Mouse (Mus musculus) forebrain, postnatal 0 days (tissue): Measurements from ENCODE around the gene Nr2c1. TPM values are rescaled to one million over a fixed set of nuclear protein-coding genes. Genes with fewer than 3 reads are reported as not detected.

Experiments used
- ATAC-seq: fragments of 200-750 bp; cut with Nextera tagmentation; 2 replicates; pipeline ENCODE4 v1.8.0; 2017; ENCODE audit warnings: mild to moderate bottlenecking, moderate library complexity
- DNase-seq: peaks from one replicate; pipeline ENCODE4 v3.0.0-alpha.2; 2015
- H3K27ac ChIP-seq: fragments of 300-500 bp; sonication (generic); 2 replicates; pipeline ENCODE4 v1.5.1; 2014; ENCODE audit warnings: low read depth, mild to moderate bottlenecking, antibody characterized with exemption, low read length, moderate library complexity, mixed read lengths
- H3K27me3 ChIP-seq: fragments of 300-500 bp; sonication (generic); 2 replicates; pipeline ENCODE4 v1.6.1; 2014; ENCODE audit warnings: mild to moderate bottlenecking, low read length, mixed read lengths; ENCODE audit not compliant: insufficient read depth
- H3K36me3 ChIP-seq: fragments of 300-500 bp; sonication (generic); 2 replicates; pipeline ENCODE4 v1.6.1; 2014; ENCODE audit warnings: mild to moderate bottlenecking, moderate library complexity; ENCODE audit not compliant: insufficient read depth
- H3K4me1 ChIP-seq: fragments of 300-500 bp; sonication (generic); 2 replicates; pipeline ENCODE4 v1.6.1; 2014; ENCODE audit warnings: antibody characterized with exemption; ENCODE audit not compliant: insufficient read depth
- H3K4me2 ChIP-seq: fragments of 300-500 bp; sonication (generic); 2 replicates; pipeline ENCODE4 v1.6.1; 2014; ENCODE audit warnings: low read depth, mild to moderate bottlenecking, moderate library complexity
- H3K4me3 ChIP-seq: fragments of 300-500 bp; sonication (generic); 2 replicates; pipeline ENCODE4 v1.5.1; 2014; ENCODE audit warnings: low read depth, low read length, mixed read lengths
- H3K9ac ChIP-seq: fragments of 300-500 bp; sonication (generic); 2 replicates; pipeline ENCODE4 v1.6.1; 2014; ENCODE audit warnings: mild to moderate bottlenecking
- H3K9me3 ChIP-seq: fragments of 300-500 bp; sonication (generic); 2 replicates; pipeline ENCODE4 v1.6.1; 2016; ENCODE audit warnings: low read length
- CTCF ChIP-seq: sonication (generic); IDR thresholded peaks from 2 replicates; pipeline ENCODE4 v1.5.1; 2016; ENCODE audit warnings: antibody characterized with exemption, control low read depth, low read depth
- WGBS: fragments of 180-500 bp; shearing (Covaris S2); extraction: QIAGEN DNeasy Blood & Tissue Kit; methylation state at CpG from one replicate; pipeline ENCODE4 v1.1.7; 2014; 5-methylcytosine and 5-hydroxymethylcytosine counted together
- polyA plus RNA-seq: library from polyadenylated mRNA; unstranded; fragments of >200 nt; fragmentation: Nextera tagmentation; extraction: Ambion mirVana; gene quantifications from 2 replicates; pipeline ENCODE4 v1.2.1, GENCODE M21; 2015
- total RNA-seq: library from RNA; depleted of rRNA; stranded (reverse); fragments of >200 nt; gene quantifications from 2 replicates; pipeline ENCODE4 v1.2.3, GENCODE M21; 2014

Gene Nr2c1
- total and polyA plus RNA-seq, 2 experiments from 2014 or later, result 3.2 to 8.4 TPM

GRCm38 (mm10) chr10:94198482-94199405 is 50.9 kb downstream of the Nr2c1 start, which contains the start of gene Ndufa12:
TSS of gene Ndufa12 (plus strand) at chr10:94198720.
- DNase-seq (peak; percentile 96), ATAC-seq (peak; percentile 99)
- H3K27me3 ChIP-seq, result no peaks in the 10 kb centered on the region
- peak within 1 kb of the TSS; percentile 63 for H3K4me3 ChIP-seq
- peaks cover 17% of the 10 kb centered on the region for H3K36me3 ChIP-seq
- TF ChIP-seq CTCF, result peak; percentile 50
- no peaks in the 10 kb centered on the region for H3K9me3 ChIP-seq
- H3K27ac ChIP-seq, result peak within 1 kb of the TSS; percentile 57; the same call in 1 of the 2 replicates
- H3K4me1 ChIP-seq, result no peaks in the 10 kb centered on the region; the same call in 1 of the 2 replicates
- H3K9ac ChIP-seq, result peak within 1 kb of the TSS; percentile 70
- WGBS, result 1% methylated on average over 46 of the region's 46 CpGs
- peak within 1 kb of the TSS; percentile 86 for H3K4me2 ChIP-seq

GRCm38 (mm10) chr10:94204973-94205372 is 57.1 kb downstream of the Nr2c1 start:
- Histone ChIP-seq H3K9me3 (no peaks in the 10 kb centered on the region), H3K4me3 (no peak overlapping the region), H3K9ac (no peak overlapping the region), H3K4me1 (no peaks in the 10 kb centered on the region), H3K27me3 (no peaks in the 10 kb centered on the region), H3K36me3 (peaks cover 48% of the 10 kb centered on the region), H3K27ac (no peak overlapping the region), H3K4me2 (no peak overlapping the region)
- TF ChIP-seq CTCF, result no peak
- 88% methylated on average over 4 of the region's 4 CpGs for WGBS
- ATAC-seq (no peak), DNase-seq (no peak)

DNA sequence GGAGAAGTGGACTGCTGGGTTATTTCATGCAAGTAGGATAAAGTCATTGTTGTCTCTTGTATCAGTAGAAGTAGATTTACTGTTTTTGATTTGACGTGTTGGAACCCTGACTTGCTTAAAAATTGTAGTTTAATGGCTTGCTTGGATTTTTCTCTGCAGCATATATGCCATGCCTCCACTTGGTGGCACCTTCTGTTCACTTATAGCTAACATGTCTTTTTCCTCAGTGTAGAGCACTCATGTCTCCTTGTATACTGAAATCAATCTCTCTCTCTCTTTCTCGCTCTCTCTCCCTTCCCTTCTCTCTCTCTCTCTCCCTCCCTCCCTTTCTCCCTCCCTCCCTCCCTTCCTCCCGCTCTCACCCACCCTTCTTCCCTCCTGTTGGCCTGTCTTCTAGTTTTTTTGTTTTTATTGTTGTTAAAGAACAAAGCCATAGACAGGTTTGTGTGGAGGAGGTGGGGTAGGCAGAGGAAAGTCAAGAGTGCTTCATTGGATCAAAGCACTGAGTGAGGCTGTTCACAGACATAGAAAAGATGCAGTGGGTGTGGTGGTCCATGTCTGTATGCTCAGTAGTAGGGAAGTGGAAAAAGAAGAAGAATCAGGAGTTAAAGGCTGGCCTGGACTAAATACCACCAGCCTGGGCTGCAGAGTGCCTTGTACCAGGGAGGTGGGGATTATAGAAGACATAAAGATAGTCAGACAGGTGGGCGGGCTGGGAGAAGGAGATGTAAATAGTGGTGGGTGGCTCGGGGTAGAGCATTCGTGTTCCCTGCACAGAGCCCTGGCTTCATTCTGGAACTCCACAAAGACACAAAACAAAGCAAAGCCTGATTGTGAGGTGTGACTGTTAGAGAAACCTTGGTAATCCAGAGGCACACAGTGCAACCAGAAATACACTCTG is 63.1 kb downstream of the Nr2c1 start:
- no peak overlapping the region for H3K9ac ChIP-seq
- DNase-seq (peak; percentile 71), ATAC-seq (peak; percentile 95)
- no peaks in the 10 kb centered on the region for H3K27me3 ChIP-seq
- H3K9me3 ChIP-seq, result no peaks in the 10 kb centered on the region
- H3K4me3 ChIP-seq, result no peak overlapping the region
- peaks cover 26% of the 10 kb centered on the region for H3K36me3 ChIP-seq
- peak overlapping the region; percentile 0; the same call in 1 of the 2 replicates for H3K27ac ChIP-seq
- no peak overlapping the region for H3K4me2 ChIP-seq
- H3K4me1 ChIP-seq, result no peaks in the 10 kb centered on the region
- WGBS, result 55% methylated on average over 6 of the region's 6 CpGs
- peak; percentile 85 for TF ChIP-seq CTCF

- no peak overlapping the region for H3K27ac ChIP-seq
- H3K9ac ChIP-seq, result no peak overlapping the region
- no peaks in the 10 kb centered on the region for H3K9me3 ChIP-seq
- peaks cover 20% of the 10 kb centered on the region for H3K36me3 ChIP-seq
- H3K4me2 ChIP-seq, result no peak overlapping the region
- no peak for TF ChIP-seq CTCF
- DNase-seq (no peak), ATAC-seq (no peak)
- no peaks in the 10 kb centered on the region for H3K4me1 ChIP-seq
- 57% methylated on average over 2 of the region's 2 CpGs for WGBS
- no peaks in the 10 kb centered on the region for H3K27me3 ChIP-seq
- H3K4me3 ChIP-seq, result no peak overlapping the region
Measured at GRCm38 (mm10) chr10:94211725-94212124, 63.9 kb downstream of the Nr2c1 start.

- H3K27ac ChIP-seq, result no peak overlapping the region
- WGBS, result 85% methylated on average over 6 of the region's 6 CpGs
- no peaks in the 10 kb centered on the region for H3K9me3 ChIP-seq
- H3K4me3 ChIP-seq, result no peak overlapping the region
- H3K4me2 ChIP-seq, result no peak overlapping the region
- H3K36me3 ChIP-seq, result peaks cover 5% of the 10 kb centered on the region; the same call in 1 of the 2 replicates
- TF ChIP-seq CTCF, result peak; percentile 48; the same call in 1 of the 2 replicates
- H3K4me1 ChIP-seq, result no peaks in the 10 kb centered on the region
- no peaks in the 10 kb centered on the region for H3K27me3 ChIP-seq
- no peak overlapping the region for H3K9ac ChIP-seq
- ATAC-seq (peak; percentile 18; the same call in 1 of the 2 replicates), DNase-seq (peak; percentile 18)
Measured at GRCm38 (mm10) chr10:94225026-94225750, 77.4 kb downstream of the Nr2c1 start.
